ENCODE assay signal across 8 mouse cellular contexts in genomic region chr11:79019839-79020534, GRCm38 (mm10). TPM values are rescaled to one million over a fixed set of nuclear protein-coding genes. Genes with fewer than 3 reads are reported as not detected.
DNase-seq lines count a peak whose midpoint lies in the region; ATAC-seq and TF ChIP-seq lines count a peak whose summit lies in the region.
"Had no signal": no experiment of that assay in that cellular context is flagged by ENCODE, and none has a peak within 500 bp of the region (broad histone marks: within the 10 kb centered on the region; RNA-seq: fewer than 3 reads in every experiment).

No protein-coding gene starts in this region.

- H3K4me3 ChIP-seq in olfactory bulb, adult 2 months (ENCODE audit: insufficient read depth, low read depth, low read length): no peak overlapping the region
- no peak overlapping the region for H3K4me3 ChIP-seq in hindbrain, embryonic 13.5 days
- H3K4me3 ChIP-seq: embryonic facial prominence, embryonic 13.5 days had no signal

- H3K4me1 ChIP-seq in olfactory bulb, adult 2 months (ENCODE audit: control insufficient read depth, insufficient read depth, low read length): peaks cover 8% of the 10 kb centered on the region
- H3K4me1 ChIP-seq in hindbrain, embryonic 13.5 days (replicated peaks): peaks cover under 1% of the 10 kb centered on the region

- H3K27ac ChIP-seq in olfactory bulb, adult 2 months (ENCODE audit: insufficient read depth, low read depth, low read length): no peak overlapping the region
- H3K27ac ChIP-seq in hindbrain, embryonic 13.5 days: no peak overlapping the region
- H3K27ac ChIP-seq: embryonic facial prominence, embryonic 13.5 days had no signal

- DNase-seq in left cerebral cortex, adult 18-20 months (ENCODE audit: low spot score in 2 of 2): peak; percentile 28 to 54
- no peak for DNase-seq in left cerebral cortex, adult 11 months (ENCODE audit: low spot score)
- peak; percentile 73 for DNase-seq in ES-CJ7 (ENCODE audit: low read depth, low spot score)
- peak; percentile 68 for DNase-seq in adrenal gland, postnatal 10 days
- DNase-seq in kidney, postnatal 25 days: peak; percentile 51 to 60

- no peaks in the 10 kb centered on the region for H3K9me3 ChIP-seq in hindbrain, embryonic 13.5 days
- H3K9me3 ChIP-seq: embryonic facial prominence, embryonic 13.5 days had no signal

- ATAC-seq in hindbrain, embryonic 13.5 days (ENCODE audit: low FRiP score): no peak

- 75% methylated on average over 17 of the region's 17 CpGs for WGBS in olfactory bulb, adult 2 months
- 84% methylated on average over 17 of the region's 17 CpGs for WGBS in hindbrain, embryonic 13.5 days

- TF ChIP-seq POLR2A in olfactory bulb, adult 2 months (IDR thresholded peaks at IDR 0.05; ENCODE audit: insufficient read depth, low read depth, low read length): no peak

- TF ChIP-seq CTCF in olfactory bulb, adult 2 months (IDR thresholded peaks at IDR 0.05; ENCODE audit: insufficient read depth, low read depth, low read length): peak; percentile 51; the same call in 1 of the 2 replicates

- no peak overlapping the region for H3K9ac ChIP-seq in hindbrain, embryonic 13.5 days
- H3K9ac ChIP-seq: embryonic facial prominence, embryonic 13.5 days had no signal

- peaks cover 59% of the 10 kb centered on the region for H3K36me3 ChIP-seq in hindbrain, embryonic 13.5 days

- no peak overlapping the region for H3K4me2 ChIP-seq in hindbrain, embryonic 13.5 days
- H3K4me2 ChIP-seq: embryonic facial prominence, embryonic 13.5 days had no signal

- no peaks in the 10 kb centered on the region for H3K27me3 ChIP-seq in hindbrain, embryonic 13.5 days
- H3K27me3 ChIP-seq: embryonic facial prominence, embryonic 13.5 days had no signal

RNA-seq across cellular contexts. Expression of gene Lgals9, which starts 35.2 kb away (rescaled TPM):
- total RNA-seq in left cerebral cortex, adult 18-20 months (2021): 1 to 10 TPM; 4.6 to 5.1 TPM
- total RNA-seq in adrenal gland, postnatal 10 days (2021): 100 to 1,000 TPM in 1 of 2 experiments, 10 to 100 TPM in 1; 67.1 to 118 TPM
- polyA plus RNA-seq in olfactory bulb, adult 2 months (2012; ENCODE audit: insufficient read depth, insufficient read length, low replicate concordance, missing spikeins): not detected in 2 replicates
- polyA plus RNA-seq in hindbrain, embryonic 13.5 days (2015; fragmentation: Nextera tagmentation; extraction: Ambion mirVana): 10.6 and 12.3 TPM in 2 replicates

Comparison
In these comparisons a context has a peak if more than half of its experiments do, and no peak if none do; other contexts are left out.
1. RNA of gene Lgals9, which starts 35.2 kb away (total RNA-seq): 67.1 to 118 TPM in adrenal gland, postnatal 10 days; 4.6 to 5.1 TPM in left cerebral cortex, adult 18-20 months; every median in the first group is over 10 times any median in the second.